Mouse (Mus musculus) intestine, embryonic 16.5 days (tissue): Measurements from ENCODE around the gene Lhx1. TPM values are rescaled to one million over a fixed set of nuclear protein-coding genes. Genes with fewer than 3 reads are reported as not detected.

ENCODE experiments used
- ATAC-seq: fragments of 200-750 bp; cut with Nextera tagmentation; 2 replicates; pipeline ENCODE4 v1.8.0; 2017; ENCODE audit warnings: moderate TSS enrichment, moderate library complexity
- H3K27ac ChIP-seq: fragments of 300-500 bp; sonication (generic); 2 replicates; pipeline ENCODE4 v1.5.1; 2014; ENCODE audit warnings: mild to moderate bottlenecking, low read length
- H3K27me3 ChIP-seq: fragments of 300-500 bp; sonication (generic); replicated peaks from 2 replicates; pipeline ENCODE4 v1.6.1; 2014; ENCODE audit warnings: low read length, control low read depth, mixed read lengths; ENCODE audit not compliant: control insufficient read depth, insufficient read depth
- H3K36me3 ChIP-seq: fragments of 300-500 bp; sonication (generic); 2 replicates; pipeline ENCODE4 v1.6.1; 2014; ENCODE audit warnings: low read length, control low read depth; ENCODE audit not compliant: control insufficient read depth, insufficient read depth
- H3K4me1 ChIP-seq: fragments of 300-500 bp; sonication (generic); 2 replicates; pipeline ENCODE4 v1.6.1; 2014; ENCODE audit warnings: low read length, control low read depth, mixed read lengths; ENCODE audit not compliant: control insufficient read depth, insufficient read depth
- H3K4me2 ChIP-seq: fragments of 300-500 bp; sonication (generic); 2 replicates; pipeline ENCODE4 v1.6.1; 2014; ENCODE audit warnings: low read depth, low read length, control low read depth
- H3K4me3 ChIP-seq: fragments of 300-500 bp; sonication (generic); 2 replicates; pipeline ENCODE4 v1.5.1; 2014; ENCODE audit warnings: mild to moderate bottlenecking, low read length
- H3K9ac ChIP-seq: fragments of 300-500 bp; sonication (generic); 2 replicates; pipeline ENCODE4 v1.6.1; 2014; ENCODE audit warnings: low read depth, low read length
- H3K9me3 ChIP-seq: fragments of 300-500 bp; sonication (generic); 2 replicates; pipeline ENCODE4 v1.6.1; 2016; ENCODE audit warnings: low read length, control low read depth; ENCODE audit not compliant: control insufficient read depth
- WGBS: fragments of 180-500 bp; shearing (Covaris S2); extraction: QIAGEN DNeasy Blood & Tissue Kit; methylation state at CpG from one replicate; pipeline ENCODE4 v1.1.7; 2014; 5-methylcytosine and 5-hydroxymethylcytosine counted together
- polyA plus RNA-seq: library from polyadenylated mRNA; unstranded; fragments of >200 nt; fragmentation: Nextera tagmentation; extraction: Ambion mirVana; gene quantifications from 2 replicates; pipeline ENCODE4 v1.2.1, GENCODE M21; 2015

Gene Lhx1
- polyA plus RNA-seq = 0.12 and 0.18 TPM in 2 replicates

GRCm38 (mm10) chr11:84525421-84526274 lies at the start of gene Lhx1:
Gene Lhx1, minus strand, starts transcription at chr11:84525535.
- H3K27ac ChIP-seq = no peak within 1 kb of the TSS
- peak within 1 kb of the TSS; percentile 54 for H3K4me3 ChIP-seq
- H3K27me3 ChIP-seq = peaks cover 98% of the 10 kb centered on the region

GRCm38 (mm10) chr11:84574834-84575233 lies 49.5 kb upstream of the Lhx1 start:
- Histone ChIP-seq H3K4me2 (no peak overlapping the region), H3K27me3 (no peaks in the 10 kb centered on the region), H3K4me3 (no peak overlapping the region), H3K27ac (no peak overlapping the region), H3K4me1 (no peaks in the 10 kb centered on the region), H3K36me3 (no peaks in the 10 kb centered on the region), H3K9ac (no peak overlapping the region), H3K9me3 (no peaks in the 10 kb centered on the region)
- WGBS = 56% methylated on average over 8 of the region's 8 CpGs
- ATAC-seq = no peak

More at GRCm38 (mm10) chr11:84525421-84526274, at the start of gene Lhx1:
- Histone ChIP-seq H3K4me1 (peaks cover 15% of the 10 kb centered on the region), H3K9ac (0 out of 2 replicates have a peak within 1 kb of the TSS, but pooled peaks have one; percentile 25), H3K4me2 (peak within 1 kb of the TSS; percentile 68), H3K36me3 (no peaks in the 10 kb centered on the region), H3K9me3 (0 out of 2 replicates have a peak, but pooled peaks cover 2% of the 10 kb centered on the region)
- ATAC-seq = peak; percentile 31; the same call in 1 of the 2 replicates
- WGBS = under 1% methylated on average over 64 of the region's 64 CpGs

GRCm38 (mm10) chr11:84573637-84574036 lies 48.3 kb upstream of the Lhx1 start:
- Histone ChIP-seq H3K27ac (no peak overlapping the region), H3K4me1 (no peaks in the 10 kb centered on the region), H3K4me2 (no peak overlapping the region), H3K27me3 (no peaks in the 10 kb centered on the region), H3K9ac (no peak overlapping the region), H3K9me3 (no peaks in the 10 kb centered on the region), H3K4me3 (no peak overlapping the region), H3K36me3 (no peaks in the 10 kb centered on the region)
- no peak for ATAC-seq
- WGBS = 66% methylated on average over 8 of the region's 8 CpGs

- H3K9me3 ChIP-seq = no peaks in the 10 kb centered on the region
- H3K4me2 ChIP-seq = no peak overlapping the region
- no peaks in the 10 kb centered on the region for H3K27me3 ChIP-seq
- WGBS = 66% methylated on average over 5 of the region's 5 CpGs
- ATAC-seq = no peak
- H3K9ac ChIP-seq = no peak overlapping the region
- H3K36me3 ChIP-seq = no peaks in the 10 kb centered on the region
- H3K27ac ChIP-seq = no peak overlapping the region
- no peak overlapping the region for H3K4me3 ChIP-seq
- no peaks in the 10 kb centered on the region for H3K4me1 ChIP-seq
Measured at GRCm38 (mm10) chr11:84570812-84571211, 45.5 kb upstream of the Lhx1 start.

- Histone ChIP-seq H3K36me3 (no peaks in the 10 kb centered on the region), H3K4me1 (no peaks in the 10 kb centered on the region), H3K9ac (no peak overlapping the region), H3K27me3 (no peaks in the 10 kb centered on the region), H3K9me3 (no peaks in the 10 kb centered on the region), H3K4me3 (no peak overlapping the region), H3K27ac (no peak overlapping the region), H3K4me2 (no peak overlapping the region)
- 43% methylated on average over 12 of the region's 12 CpGs for WGBS
- no peak for ATAC-seq
Measured at GRCm38 (mm10) chr11:84570392-84570791, 45.1 kb upstream of the Lhx1 start.

- Histone ChIP-seq H3K9ac (no peak overlapping the region), H3K4me3 (no peak overlapping the region), H3K36me3 (no peaks in the 10 kb centered on the region), H3K27me3 (no peaks in the 10 kb centered on the region), H3K4me1 (no peaks in the 10 kb centered on the region), H3K9me3 (no peaks in the 10 kb centered on the region), H3K4me2 (no peak overlapping the region), H3K27ac (no peak overlapping the region)
- no peak for ATAC-seq
- WGBS = 58% methylated on average over 8 of the region's 8 CpGs
Measured at GRCm38 (mm10) chr11:84569052-84569751, 43.9 kb upstream of the Lhx1 start.

- 28% methylated on average over 5 of the region's 5 CpGs for WGBS
- no peak overlapping the region for H3K27ac ChIP-seq
- no peaks in the 10 kb centered on the region for H3K4me1 ChIP-seq
- no peak overlapping the region for H3K4me3 ChIP-seq
- H3K4me2 ChIP-seq = no peak overlapping the region
- H3K27me3 ChIP-seq = no peaks in the 10 kb centered on the region
- H3K9me3 ChIP-seq = no peaks in the 10 kb centered on the region
- ATAC-seq = no peak
- H3K9ac ChIP-seq = no peak overlapping the region
- no peaks in the 10 kb centered on the region for H3K36me3 ChIP-seq
Measured at GRCm38 (mm10) chr11:84568482-84568881, 43.1 kb upstream of the Lhx1 start.

- Histone ChIP-seq H3K4me3 (no peak overlapping the region), H3K36me3 (no peaks in the 10 kb centered on the region)
- ATAC-seq = no peak
Measured at GRCm38 (mm10) chr11:84566691-84567090, 41.4 kb upstream of the Lhx1 start.

GRCm38 (mm10) chr11:84565224-84565623 lies 39.9 kb upstream of the Lhx1 start:
- WGBS = 92% methylated on average over 3 of the region's 3 CpGs
- Histone ChIP-seq H3K27me3 (no peaks in the 10 kb centered on the region), H3K9me3 (no peaks in the 10 kb centered on the region), H3K36me3 (no peaks in the 10 kb centered on the region), H3K4me1 (no peaks in the 10 kb centered on the region), H3K4me2 (no peak overlapping the region), H3K9ac (no peak overlapping the region), H3K4me3 (no peak overlapping the region), H3K27ac (no peak overlapping the region)
- no peak for ATAC-seq

More at GRCm38 (mm10) chr11:84566691-84567090, 41.4 kb upstream of the Lhx1 start:
- no peak overlapping the region for H3K27ac ChIP-seq
- no peak overlapping the region for H3K4me2 ChIP-seq
- no peaks in the 10 kb centered on the region for H3K9me3 ChIP-seq
- H3K9ac ChIP-seq = no peak overlapping the region
- 58% methylated on average over 8 of the region's 8 CpGs for WGBS
- H3K4me1 ChIP-seq = no peaks in the 10 kb centered on the region
- H3K27me3 ChIP-seq = no peaks in the 10 kb centered on the region
